Mouse (Mus musculus): ENCODE measurements around the gene Ube2c.

- TF ChIP-seq CTCF (IDR thresholded peaks at IDR 0.05; ENCODE audit: extremely low read depth, insufficient read depth, low read length) (no peak), POLR2A (IDR thresholded peaks at IDR 0.05; ENCODE audit: extremely low read depth, insufficient read depth, low read length) (no peak)
These were observed 43.9 kb downstream of the Ube2c start for GRCm38 (mm10) chr2:164813557-164813956.
